Mouse (Mus musculus) bone marrow macrophage, adult 2 months (primary cell): Measurements from ENCODE around the gene Sart3. TPM values are rescaled to one million over a fixed set of nuclear protein-coding genes. Genes with fewer than 3 reads are reported as not detected.
A peak's percentile ranks its signal among the peaks of the same experiment; 100 is the strongest.
"Not testable (repeated sequence)": the region's sequence is repeated elsewhere in the genome, so short reads cannot be mapped to it uniquely, and the experiment has no call there.

Source experiments
- H3K27ac ChIP-seq: 2 replicates; pipeline ENCODE4 v1.5.1; 2012; ENCODE audit warnings: low read depth, low read length; ENCODE audit not compliant: insufficient read depth
- H3K4me1 ChIP-seq: 2 replicates; pipeline ENCODE4 v1.6.1; 2012; ENCODE audit warnings: low read length; ENCODE audit not compliant: control insufficient read depth, insufficient read depth
- H3K4me3 ChIP-seq: 2 replicates; pipeline ENCODE4 v1.5.1; 2012; ENCODE audit warnings: mild to moderate bottlenecking, low read length, moderate library complexity; ENCODE audit not compliant: insufficient read depth
- CTCF ChIP-seq: IDR thresholded peaks from 2 replicates; pipeline ENCODE4 v1.5.1; 2012; ENCODE audit warnings: low read depth, mild to moderate bottlenecking, low read length, moderate library complexity
- POLR2A ChIP-seq: IDR thresholded peaks from 2 replicates; pipeline ENCODE4 v1.6.1; 2012; ENCODE audit warnings: mild to moderate bottlenecking, low read depth, low read length, borderline replicate concordance
- polyA plus RNA-seq: library from polyadenylated mRNA; stranded (reverse); fragments of >200 nt; gene quantifications from 2 replicates; pipeline ENCODE4 v1.2.4, GENCODE M21; 2012; ENCODE audit not compliant: missing spikeins, insufficient read depth, insufficient read length

Sart3 gene
- polyA plus RNA-seq, 1 experiment, result 29.8 TPM

DNA sequence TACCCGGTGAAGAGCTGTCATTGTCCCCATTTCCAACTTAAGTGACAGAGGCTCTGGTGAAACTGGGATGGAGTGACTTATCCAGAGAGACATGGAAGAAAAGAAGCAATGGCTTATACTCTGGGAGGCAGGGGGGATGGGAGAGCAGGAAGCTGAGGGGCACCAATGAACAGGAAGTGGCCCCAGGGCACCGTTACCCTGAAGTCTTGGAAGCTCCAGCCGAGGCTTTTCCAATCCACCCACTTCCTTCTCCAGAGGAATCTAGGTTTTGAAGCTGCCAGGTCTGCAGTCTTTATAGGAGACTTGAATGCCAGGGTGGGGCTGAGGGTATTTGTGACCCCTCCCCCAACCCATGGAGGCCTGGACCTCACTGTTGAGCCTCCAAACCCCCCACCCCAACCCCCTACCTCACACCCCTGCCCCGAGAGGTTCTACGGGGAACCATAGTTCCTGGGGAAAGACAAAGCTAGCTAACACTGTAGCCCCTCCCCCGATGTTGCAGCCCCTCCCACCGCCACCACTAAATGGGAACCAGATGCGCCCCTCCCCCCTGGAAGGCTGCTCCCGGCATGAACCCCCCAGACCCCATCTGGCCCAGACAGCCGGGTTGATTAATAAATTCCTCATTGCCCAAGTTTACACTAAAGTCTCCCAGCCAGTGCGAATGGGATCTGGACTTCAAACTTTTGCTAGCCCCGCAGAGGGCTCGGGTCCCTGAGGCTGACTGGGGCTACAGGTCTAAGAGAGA lies 24.3 kb upstream of the Sart3 start:
- Histone ChIP-seq H3K4me1 (peaks cover 23% of the 10 kb centered on the region), H3K4me3 (0 out of 2 replicates have a peak overlapping the region, but pooled peaks have one; percentile 4), H3K27ac (peak overlapping the region; percentile 26)
- TF ChIP-seq CTCF (no peak; the same call in 1 of the 2 replicates), POLR2A (no peak)

- H3K27ac ChIP-seq, result no peak overlapping the region
- H3K4me1 ChIP-seq, result peaks cover 33% of the 10 kb centered on the region
- H3K4me3 ChIP-seq, result no peak overlapping the region
- TF ChIP-seq POLR2A (no peak), CTCF (no peak)
Observed at GRCm38 (mm10) chr5:113791197-113792095, 19.1 kb upstream of the Sart3 start.

DNA sequence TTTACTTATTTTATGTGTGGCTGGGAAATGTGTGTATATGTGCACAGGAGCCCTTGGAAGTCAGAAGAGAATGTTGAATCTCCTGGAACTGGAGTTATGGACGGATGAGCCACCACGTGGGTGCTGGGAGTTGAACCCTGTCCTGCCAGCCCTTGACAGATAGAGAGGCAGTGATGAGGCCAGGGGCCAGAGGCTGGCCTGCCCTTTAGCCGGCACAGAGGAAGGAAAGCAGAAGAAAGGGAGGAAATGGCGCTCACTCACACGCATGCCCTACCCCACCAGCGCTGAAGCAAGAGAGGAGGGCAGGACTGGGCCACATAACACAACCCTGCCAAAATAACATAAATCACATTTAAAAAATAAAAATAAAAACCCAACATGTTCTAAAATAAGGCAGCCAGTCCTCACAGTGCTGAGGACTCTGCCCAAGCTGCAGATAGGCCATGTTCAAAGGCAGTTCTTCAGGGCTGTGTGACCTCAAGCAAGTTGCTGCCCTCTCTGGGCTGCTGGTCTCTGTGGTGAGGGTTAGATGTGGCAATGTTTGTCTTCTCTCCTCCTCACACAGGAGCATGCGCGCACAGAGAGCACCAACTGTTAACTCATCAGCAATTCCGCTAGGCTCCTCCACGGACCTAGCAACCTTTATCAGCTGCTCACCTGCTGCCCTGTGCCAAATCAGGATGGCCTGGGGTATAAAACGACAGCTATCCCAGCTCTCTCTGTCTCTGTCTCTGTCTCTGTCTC lies 18.3 kb upstream of the Sart3 start:
- H3K27ac ChIP-seq, result no peak overlapping the region

GRCm38 (mm10) chr5:113789075-113789788 lies 16.9 kb upstream of the Sart3 start:
- no peak overlapping the region for H3K27ac ChIP-seq
- H3K4me1 ChIP-seq, result peaks cover 27% of the 10 kb centered on the region
- H3K4me3 ChIP-seq, result no peak overlapping the region
- no peak for TF ChIP-seq POLR2A
- TF ChIP-seq CTCF, result no peak

More for the DNA sequence above, 18.3 kb upstream of the Sart3 start:
- H3K4me1 ChIP-seq, result peaks cover 24% of the 10 kb centered on the region
- TF ChIP-seq POLR2A (no peak), CTCF (no peak)
- no peak overlapping the region for H3K4me3 ChIP-seq

DNA sequence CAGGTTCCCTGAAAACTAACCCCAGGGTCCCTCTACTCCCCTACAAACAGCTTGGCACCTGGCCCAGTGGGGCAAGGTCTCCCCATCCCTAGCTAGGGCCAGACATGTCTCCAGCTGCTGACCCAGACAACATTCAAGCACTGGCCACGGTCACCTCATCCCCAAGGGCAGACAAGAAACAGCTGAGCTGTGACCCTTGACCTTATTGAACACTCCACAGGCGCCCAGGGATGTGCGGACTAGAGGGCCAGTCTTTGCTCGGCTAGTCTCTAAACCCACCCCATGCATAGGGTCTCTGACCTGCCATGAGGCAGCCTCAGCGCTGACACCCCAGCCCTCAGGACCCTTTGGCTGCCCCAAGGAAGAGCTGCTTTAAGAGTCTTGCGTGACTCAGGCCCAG lies 16.3 kb upstream of the Sart3 start:
- H3K4me1 ChIP-seq, result peaks cover 31% of the 10 kb centered on the region
- H3K27ac ChIP-seq, result no peak overlapping the region
- no peak overlapping the region for H3K4me3 ChIP-seq
- TF ChIP-seq POLR2A, result no peak
- no peak for TF ChIP-seq CTCF

- H3K4me3 ChIP-seq, result no peak overlapping the region
- no peak for TF ChIP-seq CTCF
- no peak for TF ChIP-seq POLR2A
Observed at GRCm38 (mm10) chr5:113786985-113787384, 14.7 kb upstream of the Sart3 start.

DNA sequence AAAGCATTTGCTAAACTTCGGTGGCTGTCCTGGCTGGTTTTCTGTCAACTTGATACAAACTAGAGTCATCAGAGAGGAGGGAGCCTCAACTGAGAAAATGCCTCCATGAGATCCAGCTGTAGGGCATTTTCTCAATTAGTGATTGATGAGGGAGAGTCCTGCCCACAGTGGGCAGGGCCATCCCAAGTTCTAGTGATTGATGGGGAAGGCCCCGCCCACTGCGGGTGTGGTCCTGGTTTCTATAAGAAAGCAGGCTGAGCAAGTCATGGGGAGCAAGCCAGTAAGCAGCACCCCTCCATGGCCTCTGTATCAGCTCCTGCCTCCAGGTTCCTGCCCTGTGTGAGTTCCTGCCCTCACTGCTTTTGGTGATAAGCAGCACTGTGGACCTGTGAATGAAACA lies 11.8 kb upstream of the Sart3 start:
- H3K4me3 ChIP-seq, result not testable (repeated sequence)
- Histone ChIP-seq H3K27ac (peak overlapping the region; percentile 20), H3K4me1 (peaks cover 22% of the 10 kb centered on the region)

More at GRCm38 (mm10) chr5:113786985-113787384, 14.7 kb upstream of the Sart3 start:
- peaks cover 28% of the 10 kb centered on the region for H3K4me1 ChIP-seq
- no peak overlapping the region for H3K27ac ChIP-seq

DNA sequence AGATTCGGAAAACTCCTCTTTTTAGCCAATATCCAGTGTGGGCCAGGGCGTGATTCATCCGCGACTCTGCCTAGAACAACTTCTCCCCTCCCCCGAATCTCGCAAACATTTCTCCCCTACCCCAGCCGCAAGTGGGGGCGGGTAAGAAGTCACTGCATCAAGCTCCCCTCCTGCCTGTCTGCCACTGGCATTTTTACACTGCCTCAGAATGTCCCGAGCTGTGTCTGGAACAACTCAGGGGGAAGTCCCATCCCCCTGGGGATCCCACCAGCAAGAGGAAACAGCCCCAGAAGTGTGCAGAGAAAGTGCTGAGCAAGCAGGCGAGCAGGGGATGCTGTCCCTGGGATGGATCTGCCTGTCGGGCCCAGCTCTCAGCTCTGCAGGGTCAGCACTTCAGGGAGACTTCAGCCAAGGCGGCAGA lies 11.3 kb upstream of the Sart3 start:
- H3K4me1 ChIP-seq, result peaks cover 22% of the 10 kb centered on the region
- no peak overlapping the region for H3K27ac ChIP-seq
- no peak overlapping the region for H3K4me3 ChIP-seq
- TF ChIP-seq CTCF (no peak), POLR2A (no peak)

- Histone ChIP-seq H3K4me1 (peaks cover 21% of the 10 kb centered on the region), H3K27ac (no peak overlapping the region), H3K4me3 (no peak overlapping the region)
- TF ChIP-seq CTCF (no peak), POLR2A (no peak)
Observed at GRCm38 (mm10) chr5:113782624-113783023, 10.3 kb upstream of the Sart3 start.
